Mouse (Mus musculus): ENCODE measurements around the gene Fbxw13. TPM values are rescaled to one million over a fixed set of nuclear protein-coding genes. Genes with fewer than 3 reads are reported as not detected.

Fbxw13 gene
- not detected for polyA plus RNA-seq (2012; fragmentation: generic; extraction: Trizol)

DNA sequence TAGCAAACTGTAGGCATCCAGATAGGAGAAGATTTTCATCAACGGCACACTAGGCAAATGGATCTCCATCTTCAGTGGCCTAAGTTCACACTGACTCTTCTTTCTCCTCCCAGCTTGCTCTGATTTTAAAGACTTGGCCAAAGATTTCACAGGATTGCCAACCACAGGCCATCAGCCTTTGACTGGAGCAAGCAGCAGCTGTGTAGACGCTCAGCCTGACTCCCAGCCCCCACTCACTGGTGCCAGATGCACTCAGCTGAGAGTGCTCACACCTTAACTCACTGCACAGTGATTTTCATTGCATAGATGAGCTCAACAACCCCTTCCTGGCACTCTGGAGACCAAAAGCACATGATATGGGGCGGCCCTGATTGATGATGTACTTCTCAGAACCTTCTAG lies at the start of gene Fbxw13:
Gene Fbxw13 (minus strand): TSS at position 101 of the 400 bp plus-strand sequence.

GRCm38 (mm10) chr9:109234654-109235053 lies 38.9 kb upstream of the Fbxw13 start, which contains the start of gene Fbxw20:
Gene Fbxw20 (minus strand): TSS chr9:109234754.

DNA sequence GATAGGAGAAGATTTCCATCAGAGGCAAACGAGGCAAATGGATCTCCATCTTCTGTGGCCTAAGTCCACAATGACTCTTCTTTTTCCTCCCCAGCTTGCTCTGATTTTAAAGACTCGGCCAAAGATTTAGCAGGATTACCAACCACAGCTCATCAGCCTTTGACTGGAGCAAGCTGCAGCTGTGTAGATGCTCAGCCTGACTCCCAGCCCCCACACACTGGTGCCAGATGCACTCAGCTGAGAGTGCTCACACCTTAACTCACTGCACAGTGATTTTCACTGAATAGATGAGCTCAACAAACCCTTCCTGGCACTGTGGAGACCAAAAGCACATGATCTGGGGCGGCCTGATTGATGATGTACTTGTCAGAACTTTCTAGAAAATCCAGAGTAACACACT lies 33.8 kb downstream of the Fbxw13 start, which contains the start of gene Fbxw21:
Gene Fbxw21 (minus strand): TSS at position 101 of the 400 bp plus-strand sequence.

Other genes with a start within 250 kb of the Fbxw13 start
- 10 to 100 TPM in 1 of 2 experiments, 1 to 10 TPM in 1; 5.2 to 12.1 TPM for gene Col7a1, start 242.4 kb downstream of the Fbxw13 start, polyA plus RNA-seq (2012; fragmentation: generic; extraction: Trizol)
- under 1 TPM; 0.21 to 0.77 TPM for gene Ucn2, start 210.0 kb downstream of the Fbxw13 start, polyA plus RNA-seq (2012; fragmentation: generic; extraction: Trizol)
- gene Pfkfb4, start 204.2 kb downstream of the Fbxw13 start, polyA plus RNA-seq (2012; fragmentation: generic; extraction: Trizol) = 1 to 10 TPM; 3.8 to 7.6 TPM
- gene Shisa5, start 157.4 kb downstream of the Fbxw13 start, polyA plus RNA-seq (2012; fragmentation: generic; extraction: Trizol) = 100 to 1,000 TPM; 107 to 253 TPM
- gene Trex1, start 136.2 kb downstream of the Fbxw13 start, polyA plus RNA-seq (2012; fragmentation: generic; extraction: Trizol) = 10 to 100 TPM; 31.4 to 42.0 TPM
- 10 to 100 TPM in 1 of 2 experiments, 1 to 10 TPM in 1; 8.1 to 12.6 TPM for gene Atrip, start 121.9 kb downstream of the Fbxw13 start, polyA plus RNA-seq (2012; fragmentation: generic; extraction: Trizol)
- 1 to 10 TPM; 4.3 to 6.9 TPM for gene Ccdc51, start 113.5 kb downstream of the Fbxw13 start, polyA plus RNA-seq (2012; fragmentation: generic; extraction: Trizol)
- gene Tma7, start 113.4 kb downstream of the Fbxw13 start, polyA plus RNA-seq (2012; fragmentation: generic; extraction: Trizol) = 100 to 1,000 TPM; 277 to 293 TPM
- gene Plxnb1, start 100.6 kb downstream of the Fbxw13 start, polyA plus RNA-seq (2012; fragmentation: generic; extraction: Trizol) = 1 to 10 TPM in 1 of 2 experiments, under 1 TPM in 1; 0.29 to 3.3 TPM
- gene Fbxw21, start 33.9 kb downstream of the Fbxw13 start, polyA plus RNA-seq (2012; fragmentation: generic; extraction: Trizol) = not detected
- not detected for gene Fbxw20, start 38.8 kb upstream of the Fbxw13 start, polyA plus RNA-seq (2012; fragmentation: generic; extraction: Trizol)
- gene Fbxw14, start 91.7 kb upstream of the Fbxw13 start, polyA plus RNA-seq (2012; fragmentation: generic; extraction: Trizol) = not detected
- gene Fbxw28, start 143.7 kb upstream of the Fbxw13 start, polyA plus RNA-seq (2012; fragmentation: generic; extraction: Trizol) = not detected
- gene Fbxw22, start 208.3 kb upstream of the Fbxw13 start, polyA plus RNA-seq (2012; fragmentation: generic; extraction: Trizol) = not detected